Mouse (Mus musculus): ENCODE measurements around the gene Sdc3. TPM values are rescaled to one million over a fixed set of nuclear protein-coding genes. Genes with fewer than 3 reads are reported as not detected.

The Sdc3 gene
- total RNA-seq (2021) = 10 to 100 TPM; 36.6 to 46.8 TPM
- long read RNA-seq, experiment 1, full-length matches to known transcripts = 14 of 32 reads
- long read RNA-seq, experiment 1, partial matches to known transcripts = 2 of 32 reads
- long read RNA-seq, experiment 1, other reads (novel, unspliced or antisense) = 16 of 32 reads
- long read RNA-seq, experiment 2, full-length matches to known transcripts = 38 of 62 reads
- long read RNA-seq, experiment 2, partial matches to known transcripts = 1 of 62 reads
- long read RNA-seq, experiment 2, other reads (novel, unspliced or antisense) = 23 of 62 reads

- peak in 1 of 2 experiments; percentile 31 for DNase-seq (ENCODE audit: low spot score in 2 of 2)
These were observed at the start of gene Sdc3 for GRCm38 (mm10) chr4:130792376-130793179. Sdc3 (plus strand) TSS chr4:130792537.

DNA sequence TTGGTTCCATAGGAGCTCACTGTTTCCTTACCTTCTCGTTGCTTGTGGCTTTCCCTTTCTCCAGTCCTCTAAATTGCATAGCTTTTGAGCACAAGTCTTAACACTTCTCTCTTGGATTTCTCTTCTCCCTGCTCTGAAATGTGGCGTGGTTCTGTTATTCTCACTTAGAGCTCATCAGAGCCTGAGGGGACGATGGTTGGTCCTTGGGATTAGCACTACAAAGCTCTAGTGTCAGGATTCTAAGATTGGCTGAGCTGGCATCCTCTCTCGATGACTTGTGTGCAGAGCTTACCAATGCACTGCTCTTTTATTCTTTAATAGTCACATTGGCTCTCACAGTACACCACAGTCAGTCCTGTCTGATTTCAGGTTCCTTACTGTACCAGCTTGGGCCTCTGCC is 48.3 kb upstream of the Sdc3 start:
- no peak for DNase-seq (ENCODE audit: low spot score in 2 of 2)

DNA sequence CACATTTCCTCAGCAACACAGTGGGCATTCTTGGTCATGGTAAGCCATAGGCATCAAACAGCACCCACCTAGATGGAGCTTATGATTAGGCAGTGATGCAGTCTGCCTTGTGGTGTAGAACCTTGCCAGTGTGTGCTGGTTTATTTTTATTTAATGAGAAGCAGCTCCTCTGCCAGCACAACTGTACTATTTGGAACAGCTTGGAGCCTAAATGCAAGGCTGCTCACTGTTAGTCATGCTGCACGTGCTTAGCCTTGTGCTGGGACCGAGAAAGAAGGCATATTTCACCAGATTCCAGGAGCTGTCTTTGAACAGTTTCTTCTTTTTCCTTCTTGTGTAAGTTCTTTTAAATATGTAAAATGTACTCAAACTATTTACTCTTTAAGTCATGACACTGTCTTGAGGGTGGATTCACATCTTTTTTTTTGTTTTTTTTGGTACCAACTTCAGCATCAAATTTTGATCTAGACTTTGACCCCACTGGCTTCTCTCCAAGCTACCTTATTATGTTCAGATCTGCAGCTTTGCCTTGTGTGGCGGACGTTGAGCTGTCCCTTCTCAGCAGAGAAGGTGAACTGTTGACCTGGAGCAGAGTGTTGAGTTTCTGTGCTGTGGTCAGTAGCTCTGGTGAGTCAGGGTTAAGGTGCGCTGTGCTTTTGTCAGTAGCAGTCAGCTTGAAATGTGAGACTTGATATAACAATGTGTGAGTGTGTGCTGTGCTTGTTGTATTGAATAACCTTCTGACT is 46.6 kb upstream of the Sdc3 start:
- DNase-seq (ENCODE audit: low spot score in 2 of 2) = no peak

- DNase-seq (ENCODE audit: low spot score in 2 of 2) = no peak
These were observed 42.8 kb upstream of the Sdc3 start for GRCm38 (mm10) chr4:130749566-130749965.

DNA sequence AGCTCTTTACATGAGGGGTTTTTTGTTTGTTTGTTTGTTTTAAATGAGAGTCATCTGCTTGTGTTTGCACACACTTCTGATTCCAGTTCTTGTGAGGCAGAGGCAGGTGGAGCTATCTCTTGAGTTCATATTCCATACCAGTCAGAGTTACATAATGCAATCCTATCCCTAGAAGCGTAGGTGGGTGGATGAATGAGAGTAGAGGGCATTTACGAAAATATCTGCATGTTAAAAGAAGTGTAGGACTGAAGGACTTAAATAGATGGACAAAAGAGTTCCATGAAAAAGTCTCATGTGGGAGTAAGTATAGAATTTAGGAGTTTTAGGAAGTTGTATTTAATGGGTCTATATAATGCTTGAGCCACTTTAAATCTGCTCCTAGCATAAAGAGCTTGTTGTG is 40.4 kb upstream of the Sdc3 start:
- DNase-seq (ENCODE audit: low spot score in 2 of 2) = no peak

DNA sequence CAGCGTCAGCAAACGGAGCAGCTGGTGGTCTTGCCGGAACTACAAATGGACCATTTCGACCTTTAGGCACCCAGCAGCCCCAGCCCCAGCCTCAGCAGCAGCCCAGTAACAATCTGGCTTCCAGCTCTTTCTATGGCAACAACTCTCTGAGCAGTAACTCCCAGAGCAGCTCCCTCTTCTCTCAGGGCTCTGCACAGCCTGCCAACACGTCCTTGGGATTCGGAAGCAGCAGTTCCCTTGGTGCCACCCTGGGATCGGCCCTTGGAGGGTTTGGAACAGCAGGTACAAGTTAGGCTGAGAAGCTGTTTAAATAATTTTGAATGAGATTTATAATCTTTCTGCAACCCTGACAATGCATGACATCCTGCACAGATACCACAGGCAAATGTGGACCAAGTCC is 39.7 kb upstream of the Sdc3 start:
- no peak for DNase-seq (ENCODE audit: low spot score in 2 of 2)

GRCm38 (mm10) chr4:130753755-130754154 is 38.6 kb upstream of the Sdc3 start:
- no peak for DNase-seq (ENCODE audit: low spot score in 2 of 2)

GRCm38 (mm10) chr4:130754776-130755175 is 37.6 kb upstream of the Sdc3 start:
- no peak for DNase-seq (ENCODE audit: low spot score in 2 of 2)

DNA sequence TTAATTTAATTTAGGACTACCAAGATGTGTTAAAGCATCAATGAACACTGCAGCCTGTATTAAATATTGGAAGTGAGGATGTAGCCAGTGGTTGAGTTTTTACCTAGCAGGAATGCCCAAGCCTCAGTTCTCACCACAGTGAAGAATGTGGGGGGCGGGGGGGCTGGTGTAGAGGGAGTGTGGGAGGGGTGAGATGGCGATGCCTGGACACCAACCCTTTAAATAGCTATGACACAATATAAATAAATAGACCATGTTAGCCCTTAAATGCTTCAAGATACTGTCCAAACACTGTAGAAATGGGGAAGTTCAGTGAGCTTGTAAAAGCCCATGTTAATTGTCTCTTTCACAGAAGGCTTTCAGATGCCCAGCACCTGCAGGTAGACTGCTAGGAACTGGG is 32.5 kb upstream of the Sdc3 start:
- DNase-seq (ENCODE audit: low spot score in 2 of 2) = no peak

GRCm38 (mm10) chr4:130761809-130762208 is 30.5 kb upstream of the Sdc3 start:
- no peak for DNase-seq (ENCODE audit: low spot score in 2 of 2)

GRCm38 (mm10) chr4:130765399-130766160 is 26.8 kb upstream of the Sdc3 start:
- DNase-seq (ENCODE audit: low spot score in 2 of 2) = no peak

DNA sequence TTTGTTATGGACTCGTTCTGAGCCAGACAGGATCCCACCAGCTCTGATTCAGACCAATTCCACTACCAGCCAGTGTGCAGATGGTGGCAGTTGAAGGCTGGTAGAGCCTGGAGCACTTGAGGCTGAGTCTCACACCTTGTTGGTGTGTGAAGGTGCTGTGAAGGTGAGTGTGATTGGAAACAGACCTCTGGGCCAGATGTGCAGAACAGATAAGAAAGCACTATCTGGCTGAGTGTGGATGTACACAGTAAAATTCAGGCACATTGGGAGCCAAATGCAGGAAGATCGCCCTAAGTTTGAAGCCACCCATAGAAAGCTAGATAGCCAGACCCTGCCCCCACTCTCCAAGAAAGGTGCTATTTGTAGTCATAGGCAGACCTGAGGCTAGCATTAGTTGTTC is 25.9 kb upstream of the Sdc3 start:
- DNase-seq (ENCODE audit: low spot score in 2 of 2) = no peak

GRCm38 (mm10) chr4:130766926-130767325 is 25.4 kb upstream of the Sdc3 start:
- no peak for DNase-seq (ENCODE audit: low spot score in 2 of 2)

DNA sequence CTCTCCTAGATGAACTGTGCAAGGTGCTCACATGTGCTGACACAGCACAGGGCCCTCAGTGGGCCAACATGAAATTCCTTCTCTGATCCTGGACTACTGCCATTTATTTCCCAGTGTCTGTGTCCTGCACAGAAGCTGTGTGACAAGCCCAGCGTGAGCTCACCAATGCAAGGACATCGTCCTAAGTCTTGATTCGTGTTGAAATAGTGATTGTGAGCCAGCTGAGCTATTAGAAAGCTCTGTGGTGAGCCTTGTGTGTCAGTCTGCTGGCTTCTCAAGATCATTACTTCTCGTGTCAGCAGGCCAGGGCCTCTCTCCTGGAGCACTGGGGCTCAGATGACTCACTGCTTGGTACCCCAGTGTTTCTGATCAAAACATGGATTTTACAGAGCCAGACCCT is 18.4 kb upstream of the Sdc3 start:
- no peak for DNase-seq (ENCODE audit: low spot score in 2 of 2)

DNA sequence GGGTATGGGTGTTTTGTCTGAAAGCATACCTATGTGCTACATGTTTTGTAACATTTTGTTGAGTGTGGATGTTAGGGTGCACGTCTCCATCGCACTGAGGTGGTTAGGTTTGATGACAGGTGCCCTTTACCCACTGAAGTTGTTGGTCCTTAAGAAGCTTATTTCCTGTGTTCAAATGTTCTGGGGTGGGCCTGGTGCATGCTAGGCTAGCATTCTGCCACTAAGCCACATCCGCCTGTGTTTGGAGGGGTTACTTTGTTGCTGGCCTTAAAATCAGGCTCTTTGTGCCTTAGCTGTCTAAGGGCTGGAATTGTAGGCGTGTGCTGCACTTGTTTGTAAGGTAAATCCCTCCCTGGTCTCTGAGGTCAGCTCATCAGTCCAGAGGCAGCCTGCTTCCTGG is 17.5 kb upstream of the Sdc3 start:
- no peak for DNase-seq (ENCODE audit: low spot score in 2 of 2)

- DNase-seq (ENCODE audit: low spot score in 2 of 2) = no peak
These were observed 14.7 kb upstream of the Sdc3 start for GRCm38 (mm10) chr4:130777647-130778046.

- no peak for DNase-seq (ENCODE audit: low spot score in 2 of 2)
These were observed 13.3 kb upstream of the Sdc3 start for GRCm38 (mm10) chr4:130779037-130779436.

DNA sequence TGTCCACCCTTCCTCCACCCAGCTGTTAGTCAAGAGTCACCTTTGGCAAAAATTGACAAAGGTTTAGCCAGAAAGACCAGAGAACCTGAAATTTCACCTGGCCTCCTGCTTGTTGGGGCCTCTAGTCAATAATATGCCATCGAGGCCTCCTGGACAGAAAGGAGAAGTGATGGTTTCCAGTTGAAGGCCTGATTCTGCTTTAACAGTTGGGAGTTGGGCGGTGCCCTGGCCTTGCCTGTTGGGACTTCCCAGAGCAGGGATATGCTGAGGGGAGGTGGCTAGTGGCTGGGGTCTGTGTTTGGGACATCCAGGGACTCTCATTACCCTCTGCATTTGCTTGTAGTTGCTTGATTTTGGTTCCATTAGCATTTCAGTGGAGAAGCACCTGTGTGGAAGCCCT is 9.8 kb upstream of the Sdc3 start:
- no peak for DNase-seq (ENCODE audit: low spot score in 2 of 2)

- DNase-seq (ENCODE audit: low spot score in 2 of 2) = peak in 1 of 2 experiments; percentile 66
These were observed 7.6 kb upstream of the Sdc3 start for GRCm38 (mm10) chr4:130784755-130785154.

- no peak for DNase-seq (ENCODE audit: low spot score in 2 of 2)
These were observed 4.8 kb upstream of the Sdc3 start for GRCm38 (mm10) chr4:130787530-130787929.

DNA sequence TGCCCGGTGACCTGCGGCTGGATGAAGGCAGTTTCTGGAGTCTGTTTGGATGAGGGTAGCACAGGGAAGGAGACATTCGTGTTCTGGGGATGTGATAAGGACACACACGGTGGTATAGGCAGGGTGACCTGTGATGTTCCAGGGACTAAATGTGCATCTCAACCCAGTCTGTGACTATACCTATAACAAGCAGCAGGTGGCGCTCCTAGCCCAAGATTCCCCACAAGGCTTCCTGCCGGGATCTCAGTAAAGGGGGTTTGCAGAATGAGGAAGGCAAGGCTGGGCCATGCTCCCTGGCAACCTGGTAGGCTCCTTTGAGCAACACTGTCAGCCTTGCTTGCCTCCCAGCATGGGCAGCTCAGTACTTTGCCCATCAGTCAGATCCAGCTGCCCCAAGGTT is 2.2 kb upstream of the Sdc3 start:
- DNase-seq (ENCODE audit: low spot score in 2 of 2) = peak in 1 of 2 experiments; percentile 68

All from gastrocnemius, postnatal 4 days (tissue).